In genomic region chr10:85968157-85968634, GRCm38 (mm10) we compare ENCODE assay signal across 8 mouse cellular contexts. TPM values are rescaled to one million over a fixed set of nuclear protein-coding genes. Genes with fewer than 3 reads are reported as not detected.
DNase-seq lines count a peak whose midpoint lies in the region; ATAC-seq and TF ChIP-seq lines count a peak whose summit lies in the region.

No protein-coding gene starts in this region.

- TF ChIP-seq CTCF in cortical plate, adult 2 months (IDR thresholded peaks at IDR 0.05; ENCODE audit: extremely low read depth, insufficient read depth, low read length), result peak; percentile 89
- TF ChIP-seq CTCF in spleen, adult 2 months (IDR thresholded peaks at IDR 0.05; ENCODE audit: extremely low read depth, insufficient read depth, insufficient read length, insufficient replicate concordance), result peak; percentile 56; the same call in 1 of the 2 replicates

- intact Hi-C loops in left cerebral cortex, postnatal 36 days (cut with DNase I), result loop anchor here (2.0 to 10.0 kb wide), 4 partner anchors 54 to 497 kb away; partner anchors contain the start of gene Fbxo7

- ATAC-seq in midbrain, embryonic 16.5 days, result peak; percentile 56

- H3K27ac ChIP-seq in cortical plate, adult 2 months (ENCODE audit: insufficient read depth, low read length), result no peak overlapping the region
- no peak overlapping the region for H3K27ac ChIP-seq in midbrain, embryonic 16.5 days (ENCODE audit: low read length)
- H3K27ac ChIP-seq in spleen, adult 2 months (ENCODE audit: insufficient read depth, low read length), result no peak overlapping the region

- H3K4me1 ChIP-seq in cortical plate, adult 2 months (ENCODE audit: control insufficient read depth, insufficient read depth, low read length), result no peaks in the 10 kb centered on the region
- H3K4me1 ChIP-seq in midbrain, embryonic 16.5 days (ENCODE audit: control insufficient read depth, insufficient read depth, low read length), result no peaks in the 10 kb centered on the region
- no peaks in the 10 kb centered on the region for H3K4me1 ChIP-seq in spleen, adult 2 months (ENCODE audit: control insufficient read depth, insufficient read depth, insufficient read length)

- WGBS in midbrain, embryonic 16.5 days, result 16% methylated on average over 7 of the region's 7 CpGs
- WGBS in spleen, adult 2 months, result 18% methylated on average over 7 of the region's 7 CpGs

- no peak overlapping the region for H3K4me2 ChIP-seq in midbrain, embryonic 16.5 days (ENCODE audit: low read length)

- H3K27me3 ChIP-seq in midbrain, embryonic 16.5 days (ENCODE audit: control insufficient read depth, insufficient read depth, low read depth, low read length), result no peaks in the 10 kb centered on the region
- H3K27me3 ChIP-seq in spleen, adult 2 months (ENCODE audit: control insufficient read depth, insufficient read depth, low read length), result no peaks in the 10 kb centered on the region

- H3K9me3 ChIP-seq in midbrain, embryonic 16.5 days (replicated peaks; ENCODE audit: control insufficient read depth, low read length, poor library complexity, severe bottlenecking), result no peaks in the 10 kb centered on the region

- no peak overlapping the region for H3K9ac ChIP-seq in midbrain, embryonic 16.5 days (ENCODE audit: low read depth, low read length)

- no peak for TF ChIP-seq POLR2A in cortical plate, adult 2 months (IDR thresholded peaks at IDR 0.05; ENCODE audit: extremely low read depth, insufficient read depth, low read length)
- TF ChIP-seq POLR2A in spleen, adult 2 months (IDR thresholded peaks at IDR 0.05; ENCODE audit: low read depth, low read length), result no peak

- no peak overlapping the region for H3K4me3 ChIP-seq in cortical plate, adult 2 months (ENCODE audit: insufficient read depth, low read length)
- H3K4me3 ChIP-seq in midbrain, embryonic 16.5 days (ENCODE audit: low read depth, low read length), result no peak overlapping the region
- no peak overlapping the region for H3K4me3 ChIP-seq in spleen, adult 2 months (ENCODE audit: extremely low read depth, insufficient read depth, insufficient read length)

- DNase-seq in 3T3-L1 (ENCODE audit: low read depth, low spot score), result peak; percentile 86
- DNase-seq in adrenal gland, adult 18-20 months (ENCODE audit: low spot score in 2 of 2), result peak; percentile 84
- DNase-seq in gastrocnemius, postnatal 10 days, result peak; percentile 82
- peak; percentile 90 for DNase-seq in kidney, adult 18-20 months
- peak; percentile 78 to 86 for DNase-seq in left cerebral cortex, postnatal 36 days (ENCODE audit: low spot score in 2 of 2)
- DNase-seq in spleen, adult 2 months (ENCODE audit: low read depth in 1 of 2, low spot score in 2 of 2), result peak; percentile 26 to 62

- H3K36me3 ChIP-seq in midbrain, embryonic 16.5 days (ENCODE audit: control insufficient read depth, insufficient read depth, low read length), result no peaks in the 10 kb centered on the region
- no peaks in the 10 kb centered on the region for H3K36me3 ChIP-seq in spleen, adult 2 months (ENCODE audit: control insufficient read depth, insufficient read depth, low read length)

RNA-seq across cellular contexts. Expression of gene Rtcb, which starts 10.6 kb away (rescaled TPM):
- 100 to 1,000 TPM; 114 to 123 TPM for total RNA-seq in adrenal gland, adult 18-20 months (2021)
- polyA plus RNA-seq in cortical plate, adult 2 months (2012; rRNA removed), result 113 and 115 TPM in 2 replicates
- total RNA-seq in gastrocnemius, postnatal 10 days (2021), result 10 to 100 TPM; 64.2 to 65.6 TPM
- 100 to 1,000 TPM in 1 of 2 experiments, 10 to 100 TPM in 1; 97.6 to 107 TPM for total RNA-seq in left cerebral cortex, postnatal 36 days (2021)
- 176 and 183 TPM in 2 replicates for polyA plus RNA-seq in midbrain, embryonic 16.5 days (2015; fragmentation: Nextera tagmentation; extraction: Ambion mirVana)
- 38.2 and 41.4 TPM in 2 replicates for polyA plus RNA-seq in spleen, adult 2 months (2012; rRNA removed)

RNA-seq across cellular contexts. Expression of gene Ascl4, which starts 40.7 kb away (rescaled TPM):
- total RNA-seq in adrenal gland, adult 18-20 months (2021), result not detected
- 0.29 and 0.53 TPM in 2 replicates for polyA plus RNA-seq in cortical plate, adult 2 months (2012; rRNA removed)
- not detected for total RNA-seq in gastrocnemius, postnatal 10 days (2021)
- under 1 TPM in 1 of 2 experiments, not detected in 1; 0.32 TPM for total RNA-seq in left cerebral cortex, postnatal 36 days (2021)
- 1.2 and 1.3 TPM in 2 replicates for polyA plus RNA-seq in midbrain, embryonic 16.5 days (2015; fragmentation: Nextera tagmentation; extraction: Ambion mirVana)
- polyA plus RNA-seq in spleen, adult 2 months (2012; rRNA removed), result 0.07 and 0.09 TPM in 2 replicates

RNA-seq across cellular contexts. Expression of gene Bpifc, which starts 43.5 kb away (rescaled TPM):
- total RNA-seq in adrenal gland, adult 18-20 months (2021), result 1 to 10 TPM in 1 of 2 experiments, not detected in 1; 1.1 TPM
- polyA plus RNA-seq in cortical plate, adult 2 months (2012; rRNA removed), result 0.17 and 0.23 TPM in 2 replicates
- not detected for total RNA-seq in gastrocnemius, postnatal 10 days (2021)
- total RNA-seq in left cerebral cortex, postnatal 36 days (2021), result under 1 TPM; 0.14 to 0.15 TPM
- polyA plus RNA-seq in midbrain, embryonic 16.5 days (2015; fragmentation: Nextera tagmentation; extraction: Ambion mirVana), result not detected in 2 replicates
- polyA plus RNA-seq in spleen, adult 2 months (2012; rRNA removed), result not detected in 2 replicates

RNA-seq across cellular contexts. Expression of gene Prdm4, which starts 51.3 kb away (rescaled TPM):
- total RNA-seq in adrenal gland, adult 18-20 months (2021), result 10 to 100 TPM; 13.4 to 14.5 TPM
- 26.6 and 29.5 TPM in 2 replicates for polyA plus RNA-seq in cortical plate, adult 2 months (2012; rRNA removed)
- total RNA-seq in gastrocnemius, postnatal 10 days (2021), result 10 to 100 TPM; 11.5 to 14.4 TPM
- 10 to 100 TPM; 24.0 to 27.0 TPM for total RNA-seq in left cerebral cortex, postnatal 36 days (2021)
- 20.3 and 21.7 TPM in 2 replicates for polyA plus RNA-seq in midbrain, embryonic 16.5 days (2015; fragmentation: Nextera tagmentation; extraction: Ambion mirVana)
- polyA plus RNA-seq in spleen, adult 2 months (2012; rRNA removed), result 14.1 and 21.9 TPM in 2 replicates

RNA-seq across cellular contexts. Expression of gene Fbxo7, which starts 53.6 kb away (rescaled TPM):
- total RNA-seq in adrenal gland, adult 18-20 months (2021), result 10 to 100 TPM; 18.9 to 26.5 TPM
- polyA plus RNA-seq in cortical plate, adult 2 months (2012; rRNA removed), result 35.8 and 38.2 TPM in 2 replicates
- total RNA-seq in gastrocnemius, postnatal 10 days (2021), result 10 to 100 TPM in 1 of 2 experiments, 1 to 10 TPM in 1; 9.5 to 10.7 TPM
- total RNA-seq in left cerebral cortex, postnatal 36 days (2021), result 10 to 100 TPM; 25.5 to 29.0 TPM
- 18.9 and 21.6 TPM in 2 replicates for polyA plus RNA-seq in midbrain, embryonic 16.5 days (2015; fragmentation: Nextera tagmentation; extraction: Ambion mirVana)
- 26.2 and 28.4 TPM in 2 replicates for polyA plus RNA-seq in spleen, adult 2 months (2012; rRNA removed)
